Mouse (Mus musculus): ENCODE data around the gene Ppp1r15b.
A peak's percentile ranks its signal among the peaks of the same experiment; 100 is the strongest.

Ppp1r15b gene

GRCm38 (mm10) chr1:133124137-133124536, 6.8 kb upstream of the Ppp1r15b start:
- no peak for DNase-seq

- DNase-seq, result peak; percentile 31 to 40
Measured at GRCm38 (mm10) chr1:133125640-133126364, 5.1 kb upstream of the Ppp1r15b start.

GRCm38 (mm10) chr1:133126365-133126740, 4.6 kb upstream of the Ppp1r15b start:
- no peak for DNase-seq

GRCm38 (mm10) chr1:133127328-133127727, 3.6 kb upstream of the Ppp1r15b start:
- no peak for DNase-seq

- no peak for DNase-seq
Measured at GRCm38 (mm10) chr1:133129471-133130221, 1.3 kb upstream of the Ppp1r15b start.

GRCm38 (mm10) chr1:133131561-133131905, 590 bp downstream of the Ppp1r15b start:
- no peak for DNase-seq

- DNase-seq, result peak; percentile 29 to 37
Measured at GRCm38 (mm10) chr1:133131936-133132335, 993 bp downstream of the Ppp1r15b start.

- DNase-seq, result peak; percentile 23 to 26
Measured at GRCm38 (mm10) chr1:133132388-133133326, 1.7 kb downstream of the Ppp1r15b start.

GRCm38 (mm10) chr1:133133425-133133824, 2.5 kb downstream of the Ppp1r15b start:
- DNase-seq, result peak; percentile 29 to 31

- no peak for DNase-seq
Measured at GRCm38 (mm10) chr1:133134071-133134470, 3.1 kb downstream of the Ppp1r15b start.

- DNase-seq, result peak in 1 of 2 experiments; percentile 16
Measured at GRCm38 (mm10) chr1:133134881-133135280, 3.9 kb downstream of the Ppp1r15b start.

GRCm38 (mm10) chr1:133135808-133136207, 4.9 kb downstream of the Ppp1r15b start:
- peak; percentile 40 to 46 for DNase-seq

GRCm38 (mm10) chr1:133138401-133138800, 7.5 kb downstream of the Ppp1r15b start:
- no peak for DNase-seq

GRCm38 (mm10) chr1:133146014-133147009, 15.4 kb downstream of the Ppp1r15b start:
- DNase-seq, result peak; percentile 76

- DNase-seq, result no peak
Measured at GRCm38 (mm10) chr1:133147324-133147723, 16.4 kb downstream of the Ppp1r15b start.

- DNase-seq, result no peak
Measured at GRCm38 (mm10) chr1:133148122-133148521, 17.2 kb downstream of the Ppp1r15b start.

- no peak for DNase-seq
Measured at GRCm38 (mm10) chr1:133150556-133150955, 19.6 kb downstream of the Ppp1r15b start.

- no peak for DNase-seq
Measured at GRCm38 (mm10) chr1:133152213-133152612, 21.3 kb downstream of the Ppp1r15b start.

GRCm38 (mm10) chr1:133155270-133155669, 24.3 kb downstream of the Ppp1r15b start:
- no peak for DNase-seq

GRCm38 (mm10) chr1:133159128-133159564, 28.2 kb downstream of the Ppp1r15b start:
- DNase-seq, result peak; percentile 60 to 66

GRCm38 (mm10) chr1:133161559-133161958, 30.6 kb downstream of the Ppp1r15b start:
- no peak for DNase-seq

GRCm38 (mm10) chr1:133162046-133162445, 31.1 kb downstream of the Ppp1r15b start:
- DNase-seq, result no peak

Measured in B cell, adult 2 months (primary cell).